Mouse (Mus musculus) neural tube, embryonic 11.5 days (tissue): ENCODE results near the gene Gm7029. TPM values are rescaled to one million over a fixed set of nuclear protein-coding genes. Genes with fewer than 3 reads are reported as not detected.
"Not testable (repeated sequence)": the region's sequence is repeated elsewhere in the genome, so short reads cannot be mapped to it uniquely, and the experiment has no call there.

Source experiments
- ATAC-seq: fragments of 200-750 bp; cut with Nextera tagmentation; 2 replicates; pipeline ENCODE4 v1.8.0; 2017; ENCODE audit warnings: moderate number of reproducible peaks, mild to moderate bottlenecking, moderate TSS enrichment, moderate library complexity; ENCODE audit not compliant: insufficient read depth, low FRiP score, low TSS enrichment
- DNase-seq: peaks from one replicate; pipeline ENCODE4 v3.0.0-alpha.2; 2015; ENCODE audit warnings: low spot score
- H3K27ac ChIP-seq: fragments of 300-500 bp; sonication (generic); 2 replicates; pipeline ENCODE4 v1.5.1; 2014; ENCODE audit warnings: low read depth, mild to moderate bottlenecking, low read length
- H3K27me3 ChIP-seq: fragments of 300-500 bp; sonication (generic); 2 replicates; pipeline ENCODE4 v1.6.1; 2014; ENCODE audit warnings: mild to moderate bottlenecking, low read length, mixed read lengths; ENCODE audit not compliant: control insufficient read depth, insufficient read depth
- H3K36me3 ChIP-seq: fragments of 300-500 bp; sonication (generic); 2 replicates; pipeline ENCODE4 v1.6.1; 2014; ENCODE audit warnings: mild to moderate bottlenecking, low read length, moderate library complexity, mixed read lengths; ENCODE audit not compliant: control insufficient read depth, insufficient read depth
- H3K4me1 ChIP-seq: fragments of 300-500 bp; sonication (generic); 2 replicates; pipeline ENCODE4 v1.6.1; 2014; ENCODE audit warnings: low read length, mixed read lengths; ENCODE audit not compliant: control insufficient read depth, insufficient read depth
- H3K4me2 ChIP-seq: fragments of 300-500 bp; sonication (generic); 2 replicates; pipeline ENCODE4 v1.6.1; 2014; ENCODE audit warnings: low read depth, mild to moderate bottlenecking, moderate library complexity
- H3K4me3 ChIP-seq: fragments of 300-500 bp; sonication (generic); 2 replicates; pipeline ENCODE4 v1.5.1; 2014; ENCODE audit warnings: low read depth, low read length
- H3K9ac ChIP-seq: fragments of 300-500 bp; sonication (generic); 2 replicates; pipeline ENCODE4 v1.6.1; 2014; ENCODE audit warnings: mild to moderate bottlenecking, low read length
- H3K9me3 ChIP-seq: fragments of 300-500 bp; sonication (generic); 2 replicates; pipeline ENCODE4 v1.6.1; 2016; ENCODE audit warnings: low read length; ENCODE audit not compliant: control insufficient read depth
- WGBS: fragments of 180-500 bp; shearing (Covaris S2); extraction: QIAGEN DNeasy Blood & Tissue Kit; methylation state at CpG from one replicate; pipeline ENCODE4 v1.1.7; 2014; 5-methylcytosine and 5-hydroxymethylcytosine counted together
- polyA plus RNA-seq: library from polyadenylated mRNA; unstranded; fragments of >200 nt; fragmentation: Nextera tagmentation; extraction: Ambion mirVana; gene quantifications from 2 replicates; pipeline ENCODE4 v1.2.1, GENCODE M21; 2014

Gene Gm7029
- not detected in 2 replicates for polyA plus RNA-seq

DNA sequence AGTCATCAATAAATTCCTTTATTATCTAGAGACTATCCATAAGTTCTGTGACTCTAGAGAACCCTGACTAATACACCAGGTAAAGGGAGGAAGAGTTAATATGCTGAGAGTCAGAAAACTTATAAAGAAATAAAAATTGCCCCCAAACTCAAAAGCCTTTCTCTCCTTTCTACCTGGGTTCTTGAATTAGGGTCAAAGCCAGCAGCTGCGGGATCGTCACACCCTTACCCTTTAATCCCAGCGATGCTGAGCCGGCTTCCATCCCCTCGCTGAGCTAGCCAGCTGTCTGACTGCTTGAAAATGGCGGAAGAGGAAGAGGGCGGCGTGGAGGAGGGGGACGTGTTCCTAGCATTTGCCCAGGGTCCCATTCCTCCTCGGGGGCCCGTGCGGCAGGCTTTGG lies at the start of gene Gm7029:
Gm7029 (plus strand) TSS at position 301 of the 400 bp plus-strand sequence.
- not testable (repeated sequence) for H3K36me3 ChIP-seq, ATAC-seq, H3K27ac ChIP-seq, H3K9ac ChIP-seq, DNase-seq, H3K4me2 ChIP-seq, H3K4me3 ChIP-seq, H3K4me1 ChIP-seq, H3K27me3 ChIP-seq, H3K9me3 ChIP-seq
- 89% methylated on average over 3 of the region's 12 CpGs for WGBS

DNA sequence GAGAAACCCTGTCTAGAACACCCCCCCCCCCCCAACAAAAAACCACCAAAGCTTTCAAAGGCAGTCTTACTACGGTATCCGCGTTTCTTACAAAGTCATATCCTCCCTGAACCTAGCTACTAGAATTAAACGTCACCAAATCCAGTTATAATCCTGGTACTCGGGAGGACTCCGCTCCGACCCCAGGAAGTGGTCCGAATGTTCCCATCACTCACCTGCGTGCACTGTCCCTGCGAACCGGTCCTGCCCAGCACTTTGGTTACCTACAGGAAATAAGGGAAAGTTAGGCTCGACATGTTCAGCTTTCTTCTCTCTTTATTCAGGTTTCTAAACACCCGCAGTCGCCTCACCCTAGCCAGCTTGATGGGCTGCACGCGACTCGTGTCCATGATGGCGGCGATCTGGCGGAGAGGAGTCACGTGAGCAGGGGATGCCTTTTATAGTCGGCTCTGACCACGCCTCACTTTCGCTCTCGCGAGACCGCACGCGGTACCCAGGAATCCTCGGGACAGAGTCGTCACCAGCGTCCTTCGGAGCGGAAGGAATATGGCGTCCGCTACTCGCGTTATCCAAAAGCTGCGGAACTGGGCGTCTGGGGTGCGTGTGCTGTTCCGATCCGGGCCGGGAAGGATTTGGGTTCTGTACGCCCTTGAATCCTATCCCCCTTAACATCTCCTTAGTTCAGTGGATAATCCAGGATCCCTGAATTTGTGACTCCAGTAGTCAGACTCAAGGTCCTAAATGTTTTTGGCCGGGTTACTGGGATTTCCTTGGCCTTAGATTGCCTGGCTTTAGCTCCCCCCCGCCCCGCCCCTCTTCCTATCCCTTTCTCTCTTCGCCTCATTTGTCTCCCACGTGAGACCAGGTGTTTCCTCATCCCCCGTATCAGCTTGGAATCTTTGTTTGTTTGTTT lies 49.3 kb upstream of the Gm7029 start, which contains the start of the genes Rps28 and Ndufa7:
Rps28 (minus strand) TSS at position 479 of the 913 bp plus-strand sequence.
Ndufa7 (plus strand) TSS at position 489 of the 913 bp plus-strand sequence.
- H3K4me3 ChIP-seq: peak within 1 kb of the TSS; percentile 78
- peak within 1 kb of the TSS; percentile 82 for H3K9ac ChIP-seq
- H3K27ac ChIP-seq: 0 out of 2 replicates have a peak within 1 kb of the TSS, but pooled peaks have one; percentile 36
- ATAC-seq (peak; percentile 92), DNase-seq (peak; percentile 98)
- H3K27me3 ChIP-seq: no peaks in the 10 kb centered on the region
- peaks cover 10% of the 10 kb centered on the region; the same call in 1 of the 2 replicates for H3K4me1 ChIP-seq
- H3K9me3 ChIP-seq: no peaks in the 10 kb centered on the region
- WGBS: under 1% methylated on average over 51 of the region's 51 CpGs
- peaks cover 9% of the 10 kb centered on the region for H3K36me3 ChIP-seq
- peak within 1 kb of the TSS; percentile 85 for H3K4me2 ChIP-seq

DNA sequence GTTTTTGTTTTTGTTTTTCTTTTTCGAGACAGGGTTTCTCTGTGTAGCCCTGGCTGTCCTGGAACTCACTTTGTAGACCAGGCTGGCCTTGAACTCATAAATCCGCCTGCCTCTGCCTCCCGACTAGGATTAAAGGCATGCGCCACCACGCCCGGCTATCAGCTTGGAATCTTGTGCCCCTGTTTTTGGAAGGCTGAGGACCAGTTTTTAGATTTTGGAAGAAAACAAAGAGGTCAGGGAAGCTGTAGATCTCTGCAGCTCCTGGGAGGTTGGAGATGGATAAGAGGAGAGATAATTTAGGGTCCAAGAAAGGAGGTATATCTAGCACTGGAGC lies 48.7 kb upstream of the Gm7029 start:
- not testable (repeated sequence) for H3K9me3 ChIP-seq, ATAC-seq, H3K27ac ChIP-seq, H3K27me3 ChIP-seq, DNase-seq
- peaks cover 10% of the 10 kb centered on the region for H3K36me3 ChIP-seq
- peak overlapping the region; percentile 78 for H3K4me3 ChIP-seq
- peaks cover 10% of the 10 kb centered on the region; the same call in 1 of the 2 replicates for H3K4me1 ChIP-seq
- peak overlapping the region; percentile 75 for H3K9ac ChIP-seq
- 10% methylated on average over 6 of the region's 6 CpGs for WGBS
- H3K4me2 ChIP-seq: peak overlapping the region; percentile 61

DNA sequence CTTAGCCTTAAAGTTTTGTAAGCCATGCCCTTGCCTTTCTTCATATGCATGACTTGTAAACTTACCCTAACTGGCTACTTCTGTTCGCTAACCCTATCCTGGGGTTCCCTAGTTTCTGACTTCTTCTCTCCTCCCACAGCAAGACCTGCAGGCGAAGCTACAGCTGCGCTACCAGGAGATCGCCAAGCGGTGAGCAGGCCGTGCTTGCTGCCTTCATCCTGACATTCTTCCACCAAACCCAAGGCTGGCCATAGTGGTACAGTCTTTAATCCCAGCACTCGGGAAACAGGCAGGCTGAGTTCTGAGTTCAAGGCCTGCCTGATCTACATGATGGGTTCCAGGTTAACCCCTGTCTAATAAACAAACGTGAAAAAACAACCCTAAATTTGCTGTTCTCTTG lies 48.2 kb upstream of the Gm7029 start:
- 87% methylated on average over 8 of the region's 8 CpGs for WGBS
- no peak overlapping the region; the same call in 1 of the 2 replicates for H3K9ac ChIP-seq

DNA sequence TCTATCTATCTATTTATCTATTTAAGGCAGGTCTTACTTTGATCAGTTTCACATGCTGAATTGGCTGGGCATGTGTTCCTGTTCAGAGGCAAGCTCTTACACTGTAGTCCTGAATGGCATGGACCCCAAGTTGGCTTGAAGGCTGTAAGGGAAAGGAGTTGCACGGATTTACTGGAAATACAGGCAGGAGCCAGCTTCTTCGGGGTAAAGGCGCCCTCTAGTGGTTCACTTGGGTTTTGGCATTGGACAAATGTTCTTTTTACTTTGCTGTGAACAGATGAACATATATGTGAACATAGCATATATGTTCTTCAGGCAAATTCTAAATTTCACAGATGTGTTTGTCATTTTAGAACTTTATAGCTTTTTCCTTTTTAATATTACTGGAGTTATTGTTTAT lies 46.8 kb upstream of the Gm7029 start:
- no peaks in the 10 kb centered on the region for H3K27me3 ChIP-seq
- no peak overlapping the region for H3K4me2 ChIP-seq
- peak; percentile 68 for DNase-seq
- WGBS: 2% methylated on average over 3 of the region's 3 CpGs
- no peak overlapping the region for H3K9ac ChIP-seq
- H3K9me3 ChIP-seq: no peaks in the 10 kb centered on the region
- peak; percentile 31; the same call in 1 of the 2 replicates for ATAC-seq
- no peak overlapping the region for H3K4me3 ChIP-seq
- H3K36me3 ChIP-seq: peaks cover 10% of the 10 kb centered on the region
- H3K27ac ChIP-seq: no peak overlapping the region
- peaks cover 10% of the 10 kb centered on the region; the same call in 1 of the 2 replicates for H3K4me1 ChIP-seq

More for the DNA sequence above, 48.2 kb upstream of the Gm7029 start:
- Histone ChIP-seq H3K4me1 (peaks cover 10% of the 10 kb centered on the region; the same call in 1 of the 2 replicates), H3K9me3 (no peaks in the 10 kb centered on the region), H3K36me3 (peaks cover 13% of the 10 kb centered on the region), H3K4me3 (peak overlapping the region; percentile 78), H3K4me2 (peak overlapping the region; percentile 61), H3K27me3 (no peaks in the 10 kb centered on the region), H3K27ac (no peak overlapping the region)
- no peak for ATAC-seq
- no peak for DNase-seq

DNA sequence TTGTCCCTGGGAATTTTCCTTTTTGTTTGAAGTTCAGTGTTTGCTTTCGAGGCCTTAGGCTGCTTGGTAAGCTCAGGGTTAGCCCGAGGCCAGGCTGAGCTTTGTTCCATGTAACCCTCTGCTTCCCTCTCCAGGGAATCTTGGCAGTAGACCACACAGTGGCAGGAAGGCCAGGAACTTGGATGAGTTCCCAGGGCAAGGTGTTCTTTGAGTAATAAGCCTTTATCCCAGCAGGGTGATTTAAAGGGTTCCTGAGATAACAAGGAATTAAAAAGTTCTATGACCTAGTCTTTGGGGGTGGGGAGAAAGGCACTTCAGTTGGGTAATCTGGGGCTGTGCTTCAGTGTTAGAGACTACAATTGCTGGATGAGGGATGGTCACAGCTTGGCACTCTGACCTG lies 44.7 kb upstream of the Gm7029 start:
- Histone ChIP-seq H3K4me2 (no peak overlapping the region), H3K9me3 (no peaks in the 10 kb centered on the region), H3K27me3 (no peaks in the 10 kb centered on the region), H3K4me1 (peaks cover 3% of the 10 kb centered on the region; the same call in 1 of the 2 replicates), H3K9ac (no peak overlapping the region), H3K27ac (no peak overlapping the region), H3K36me3 (peaks cover 13% of the 10 kb centered on the region), H3K4me3 (no peak overlapping the region)
- ATAC-seq (no peak), DNase-seq (no peak)
- 80% methylated on average over 2 of the region's 2 CpGs for WGBS

DNA sequence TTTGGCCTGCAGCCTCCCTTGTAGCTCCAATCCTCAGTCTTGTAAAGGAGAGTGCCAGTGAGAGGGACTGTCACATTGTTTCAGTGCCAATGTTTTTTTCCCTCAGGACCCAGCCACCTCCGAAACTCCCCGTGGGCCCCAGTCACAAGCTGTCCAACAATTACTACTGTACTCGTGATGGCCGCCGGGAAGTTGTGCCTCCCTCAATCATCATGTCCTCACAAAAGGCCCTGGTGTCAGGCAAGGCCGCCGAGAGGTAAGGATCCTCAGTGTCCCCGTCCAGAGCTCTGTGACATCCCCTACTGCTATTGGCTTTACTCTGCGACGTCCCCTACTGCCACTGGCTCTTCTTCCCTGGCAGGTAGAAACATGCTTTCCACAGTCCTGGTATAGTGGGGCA lies 44.1 kb upstream of the Gm7029 start:
- no peak overlapping the region for H3K9ac ChIP-seq
- no peaks in the 10 kb centered on the region for H3K9me3 ChIP-seq
- peaks cover 3% of the 10 kb centered on the region; the same call in 1 of the 2 replicates for H3K4me1 ChIP-seq
- 93% methylated on average over 10 of the region's 10 CpGs for WGBS
- no peak overlapping the region for H3K4me2 ChIP-seq
- no peak overlapping the region for H3K27ac ChIP-seq
- DNase-seq (no peak), ATAC-seq (no peak)
- no peaks in the 10 kb centered on the region for H3K27me3 ChIP-seq
- no peak overlapping the region for H3K4me3 ChIP-seq
- peaks cover 13% of the 10 kb centered on the region for H3K36me3 ChIP-seq

DNA sequence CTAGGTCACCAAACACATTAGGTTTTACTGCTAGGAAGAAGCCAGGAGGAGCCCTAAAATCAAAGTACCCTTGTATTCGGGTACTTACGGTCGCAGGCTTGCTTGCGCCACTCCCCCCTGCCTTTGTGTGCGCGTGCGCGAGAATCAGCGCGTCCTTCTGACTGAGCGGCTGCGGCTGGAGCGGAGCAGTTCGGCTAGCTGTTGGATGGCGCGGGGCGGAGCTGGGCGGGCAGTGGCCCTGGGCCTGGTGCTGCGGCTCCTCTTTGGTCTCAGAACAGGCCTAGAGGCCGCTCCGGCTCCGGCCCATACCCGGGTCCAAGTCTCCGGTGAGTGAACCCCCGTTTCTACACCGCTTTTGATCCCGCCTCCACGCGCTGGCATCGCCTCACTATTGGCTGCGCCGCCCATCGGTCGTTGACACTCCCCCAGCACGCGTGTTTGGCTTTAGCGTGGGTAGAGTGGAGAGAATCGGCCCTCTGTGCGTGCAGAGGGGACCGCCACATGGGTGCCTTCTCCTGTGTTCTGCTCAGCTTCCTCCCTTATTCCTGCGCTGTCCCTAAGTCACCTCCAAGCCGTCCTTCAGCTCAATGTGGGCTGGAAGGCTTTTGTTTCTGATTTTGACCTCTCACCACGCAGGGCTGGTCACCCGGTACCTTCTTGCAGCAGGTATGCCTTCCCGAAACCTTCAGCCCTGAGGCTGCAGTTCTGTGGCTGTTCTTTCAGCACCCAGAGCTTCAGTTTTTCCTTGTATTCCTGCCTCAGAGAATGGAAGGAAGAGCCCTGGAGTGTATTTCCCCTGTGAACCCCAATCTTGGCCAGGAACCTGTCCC lies 30.5 kb upstream of the Gm7029 start, which contains the start of gene Cd320:
Cd320 (plus strand) TSS at position 126 of the 830 bp plus-strand sequence.
- ATAC-seq (peak; percentile 90), DNase-seq (peak; percentile 91)
- H3K4me1 ChIP-seq: peaks cover 6% of the 10 kb centered on the region
- no peaks in the 10 kb centered on the region for H3K9me3 ChIP-seq
- peak within 1 kb of the TSS; percentile 27; the same call in 1 of the 2 replicates for H3K27ac ChIP-seq
- no peaks in the 10 kb centered on the region for H3K27me3 ChIP-seq
- WGBS: under 1% methylated on average over 45 of the region's 45 CpGs
- peaks cover 3% of the 10 kb centered on the region; the same call in 1 of the 2 replicates for H3K36me3 ChIP-seq
- H3K4me3 ChIP-seq: peak within 1 kb of the TSS; percentile 89
- peak within 1 kb of the TSS; percentile 86 for H3K4me2 ChIP-seq
- H3K9ac ChIP-seq: peak within 1 kb of the TSS; percentile 72
